Mouse (Mus musculus) kidney, postnatal 0 days (tissue): ENCODE measurements around the gene D5Ertd579e. TPM values are rescaled to one million over a fixed set of nuclear protein-coding genes. Genes with fewer than 3 reads are reported as not detected.
"Not testable (repeated sequence)": the region's sequence is repeated elsewhere in the genome, so short reads cannot be mapped to it uniquely, and the experiment has no call there.

ENCODE experiments used
- ATAC-seq: fragments of 200-750 bp; cut with Nextera tagmentation; replicated peaks from 2 replicates; pipeline ENCODE4 v1.8.0; 2017; ENCODE audit warnings: low read depth, moderate number of reproducible peaks, moderate TSS enrichment, moderate library complexity; ENCODE audit not compliant: low FRiP score
- DNase-seq: peaks from one replicate; pipeline ENCODE4 v3.0.0-alpha.2; 2016; ENCODE audit warnings: low spot score
- H3K27ac ChIP-seq: fragments of 300-500 bp; sonication (generic); 2 replicates; pipeline ENCODE4 v1.5.1; 2014; ENCODE audit warnings: mild to moderate bottlenecking
- H3K27me3 ChIP-seq: fragments of 300-500 bp; sonication (generic); 2 replicates; pipeline ENCODE4 v1.6.1; 2014; ENCODE audit warnings: low read length, mixed read lengths; ENCODE audit not compliant: insufficient read depth
- H3K36me3 ChIP-seq: fragments of 300-500 bp; sonication (generic); 2 replicates; pipeline ENCODE4 v1.6.1; 2014; ENCODE audit warnings: low read length, mixed read lengths; ENCODE audit not compliant: insufficient read depth
- H3K4me1 ChIP-seq: fragments of 300-500 bp; sonication (generic); replicated peaks from 2 replicates; pipeline ENCODE4 v1.6.1; 2014; ENCODE audit warnings: antibody characterized with exemption, low read length, mixed read lengths; ENCODE audit not compliant: insufficient read depth
- H3K4me2 ChIP-seq: fragments of 300-500 bp; sonication (generic); 2 replicates; pipeline ENCODE4 v1.6.1; 2014; ENCODE audit warnings: mild to moderate bottlenecking, low read length, moderate library complexity, mixed read lengths
- H3K4me3 ChIP-seq: fragments of 300-500 bp; sonication (generic); replicated peaks from 2 replicates; pipeline ENCODE4 v1.5.1; 2014; ENCODE audit warnings: low read depth, low read length
- H3K9ac ChIP-seq: fragments of 300-500 bp; sonication (generic); 2 replicates; pipeline ENCODE4 v1.6.1; 2014; ENCODE audit warnings: low read depth, low read length
- H3K9me3 ChIP-seq: fragments of 300-500 bp; sonication (generic); replicated peaks from 2 replicates; pipeline ENCODE4 v1.6.1; 2016; ENCODE audit warnings: low read length, inconsistent platforms, mixed read lengths
- CTCF ChIP-seq: IDR thresholded peaks from 2 replicates; pipeline ENCODE4 v1.5.1; 2016; ENCODE audit warnings: antibody characterized with exemption, low read depth, mild to moderate bottlenecking, moderate library complexity
- WGBS: fragments of 180-500 bp; shearing (Covaris S2); extraction: QIAGEN DNeasy Blood & Tissue Kit; methylation state at CpG from one replicate; pipeline ENCODE4 v1.1.7; 2014; 5-methylcytosine and 5-hydroxymethylcytosine counted together
- polyA plus RNA-seq: library from polyadenylated mRNA; unstranded; fragments of >200 nt; fragmentation: Nextera tagmentation; extraction: Ambion mirVana; gene quantifications from 2 replicates; pipeline ENCODE4 v1.2.1, GENCODE M21; 2015

Gene D5Ertd579e
- polyA plus RNA-seq, 1 experiment from 2014 or later, result 19.9 TPM

DNA sequence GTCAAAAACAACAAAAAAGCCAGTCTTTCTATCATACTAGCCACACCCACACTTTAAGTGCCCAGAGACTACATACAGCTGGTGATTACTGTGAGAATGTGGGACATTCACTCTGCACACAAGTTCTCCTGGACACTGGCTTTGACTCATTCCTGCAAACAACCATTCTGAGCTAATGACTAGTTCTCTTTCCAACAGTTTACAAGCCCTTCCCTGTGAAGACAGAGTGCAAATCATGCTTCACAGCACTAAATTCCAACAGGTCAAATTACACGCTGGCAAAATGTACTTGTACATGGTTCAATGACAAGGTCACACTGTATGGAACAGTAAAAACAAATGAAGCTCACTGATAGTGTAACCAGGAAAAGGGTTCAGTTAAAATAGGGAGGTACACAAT is 17.0 kb downstream of the D5Ertd579e start:
- H3K36me3 ChIP-seq, result no peaks in the 10 kb centered on the region
- DNase-seq (peak; percentile 62), ATAC-seq (no peak)
- H3K4me2 ChIP-seq, result no peak overlapping the region
- no peak for TF ChIP-seq CTCF
- H3K9ac ChIP-seq, result no peak overlapping the region
- H3K27me3 ChIP-seq, result no peaks in the 10 kb centered on the region
- H3K4me1 ChIP-seq, result 0 out of 2 replicates have a peak, but pooled peaks cover 7% of the 10 kb centered on the region
- no peak overlapping the region for H3K27ac ChIP-seq
- H3K4me3 ChIP-seq, result no peak overlapping the region
- 8% methylated on average over 1 of the region's 1 CpGs for WGBS
- no peaks in the 10 kb centered on the region for H3K9me3 ChIP-seq

DNA sequence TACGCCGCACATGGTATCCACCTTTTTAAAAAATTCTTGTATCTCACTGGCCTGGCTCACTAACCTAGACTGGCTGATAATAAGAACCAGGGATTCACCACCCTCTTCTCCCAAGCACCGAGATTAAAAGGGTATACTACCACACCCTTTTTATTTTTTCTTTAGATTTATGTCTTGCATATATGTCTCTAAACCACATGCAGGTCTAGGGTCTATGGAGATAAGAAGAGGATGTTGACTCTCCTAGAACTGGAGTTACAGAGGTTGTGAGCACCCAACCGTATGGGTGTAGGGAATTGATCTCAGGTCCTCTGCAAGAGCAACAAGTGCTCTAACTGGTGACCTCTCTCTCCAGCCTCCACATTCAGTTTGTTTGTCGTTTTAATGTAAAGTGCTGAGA is 17.9 kb downstream of the D5Ertd579e start:
- Histone ChIP-seq H3K4me2 (no peak overlapping the region), H3K9me3 (no peaks in the 10 kb centered on the region), H3K9ac (no peak overlapping the region), H3K27me3 (no peaks in the 10 kb centered on the region), H3K4me1 (0 out of 2 replicates have a peak, but pooled peaks cover 7% of the 10 kb centered on the region), H3K4me3 (no peak overlapping the region), H3K36me3 (no peaks in the 10 kb centered on the region), H3K27ac (no peak overlapping the region)
- WGBS, result 83% methylated on average over 5 of the region's 5 CpGs
- TF ChIP-seq CTCF, result no peak
- DNase-seq, result no peak
- ATAC-seq, result no peak

DNA sequence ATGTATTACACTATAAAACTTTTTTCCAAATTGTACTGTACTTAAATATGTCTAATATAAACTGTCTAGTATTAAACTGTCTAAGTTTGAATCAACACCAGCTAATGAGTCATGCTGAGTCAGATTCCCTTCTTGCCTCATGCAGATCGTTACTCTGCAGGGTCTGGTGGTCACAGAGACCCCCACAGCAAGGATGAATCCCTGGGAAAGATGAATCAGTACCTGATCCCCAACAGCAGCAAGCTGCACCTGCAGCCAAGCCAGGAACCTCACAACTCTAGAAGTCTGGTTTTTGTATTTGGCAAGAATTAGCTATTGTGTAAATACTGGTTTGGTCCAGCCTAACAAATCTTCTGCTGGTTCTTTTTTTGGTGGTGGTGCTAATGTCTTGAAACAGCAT is 20.4 kb downstream of the D5Ertd579e start:
- H3K9me3 ChIP-seq, result no peaks in the 10 kb centered on the region
- 0 out of 2 replicates have a peak, but pooled peaks cover 1% of the 10 kb centered on the region for H3K4me1 ChIP-seq
- H3K4me2 ChIP-seq, result no peak overlapping the region
- H3K9ac ChIP-seq, result no peak overlapping the region
- DNase-seq (no peak), ATAC-seq (no peak)
- 28% methylated on average over 1 of the region's 1 CpGs for WGBS
- no peak overlapping the region for H3K27ac ChIP-seq
- no peak for TF ChIP-seq CTCF
- no peaks in the 10 kb centered on the region for H3K27me3 ChIP-seq
- H3K36me3 ChIP-seq, result no peaks in the 10 kb centered on the region
- H3K4me3 ChIP-seq, result no peak overlapping the region

DNA sequence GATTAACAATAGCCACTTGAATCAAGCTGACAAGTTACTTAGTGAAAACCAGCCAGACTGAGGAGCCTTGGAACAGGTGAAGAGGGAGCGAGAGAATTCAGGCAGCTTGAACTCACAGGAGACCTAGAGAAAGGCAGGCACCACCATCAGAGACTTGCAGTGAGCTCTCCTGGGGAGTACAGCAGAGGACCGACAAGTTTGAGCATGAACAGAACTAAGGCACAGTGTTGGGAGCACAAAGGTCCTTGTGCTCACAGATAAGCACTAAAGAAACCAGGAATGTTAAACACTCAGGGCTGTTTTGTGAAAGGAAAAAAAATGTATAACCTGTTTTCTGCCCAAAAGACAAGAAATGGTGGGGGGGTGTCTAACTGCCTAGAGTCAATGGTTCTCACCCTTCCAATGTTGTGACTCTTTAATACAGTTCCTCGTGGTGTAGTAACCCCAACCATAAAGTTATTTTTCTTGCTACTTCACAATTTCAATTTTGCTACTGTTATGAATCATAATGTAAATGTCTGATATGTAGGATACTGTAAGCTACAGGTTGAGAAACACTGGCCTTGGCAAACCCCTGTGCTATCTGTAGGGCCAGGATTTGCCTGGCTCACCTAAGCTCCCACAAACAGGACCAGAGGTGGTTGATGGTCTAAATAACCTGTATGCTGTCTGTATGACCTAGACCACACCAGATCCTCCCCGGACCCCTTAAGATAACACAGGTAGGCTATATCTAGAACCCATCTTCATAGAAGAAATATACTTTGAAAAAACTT is 21.0 kb downstream of the D5Ertd579e start:
- TF ChIP-seq CTCF, result no peak
- no peaks in the 10 kb centered on the region for H3K4me1 ChIP-seq
- DNase-seq, result no peak
- no peak for ATAC-seq
- H3K36me3 ChIP-seq, result no peaks in the 10 kb centered on the region
- H3K9me3 ChIP-seq, result no peaks in the 10 kb centered on the region
- WGBS, result 83% methylated on average over 4 of the region's 4 CpGs
- no peak overlapping the region for H3K4me3 ChIP-seq
- no peak overlapping the region for H3K9ac ChIP-seq
- H3K27ac ChIP-seq, result no peak overlapping the region
- H3K27me3 ChIP-seq, result no peaks in the 10 kb centered on the region
- no peak overlapping the region for H3K4me2 ChIP-seq

DNA sequence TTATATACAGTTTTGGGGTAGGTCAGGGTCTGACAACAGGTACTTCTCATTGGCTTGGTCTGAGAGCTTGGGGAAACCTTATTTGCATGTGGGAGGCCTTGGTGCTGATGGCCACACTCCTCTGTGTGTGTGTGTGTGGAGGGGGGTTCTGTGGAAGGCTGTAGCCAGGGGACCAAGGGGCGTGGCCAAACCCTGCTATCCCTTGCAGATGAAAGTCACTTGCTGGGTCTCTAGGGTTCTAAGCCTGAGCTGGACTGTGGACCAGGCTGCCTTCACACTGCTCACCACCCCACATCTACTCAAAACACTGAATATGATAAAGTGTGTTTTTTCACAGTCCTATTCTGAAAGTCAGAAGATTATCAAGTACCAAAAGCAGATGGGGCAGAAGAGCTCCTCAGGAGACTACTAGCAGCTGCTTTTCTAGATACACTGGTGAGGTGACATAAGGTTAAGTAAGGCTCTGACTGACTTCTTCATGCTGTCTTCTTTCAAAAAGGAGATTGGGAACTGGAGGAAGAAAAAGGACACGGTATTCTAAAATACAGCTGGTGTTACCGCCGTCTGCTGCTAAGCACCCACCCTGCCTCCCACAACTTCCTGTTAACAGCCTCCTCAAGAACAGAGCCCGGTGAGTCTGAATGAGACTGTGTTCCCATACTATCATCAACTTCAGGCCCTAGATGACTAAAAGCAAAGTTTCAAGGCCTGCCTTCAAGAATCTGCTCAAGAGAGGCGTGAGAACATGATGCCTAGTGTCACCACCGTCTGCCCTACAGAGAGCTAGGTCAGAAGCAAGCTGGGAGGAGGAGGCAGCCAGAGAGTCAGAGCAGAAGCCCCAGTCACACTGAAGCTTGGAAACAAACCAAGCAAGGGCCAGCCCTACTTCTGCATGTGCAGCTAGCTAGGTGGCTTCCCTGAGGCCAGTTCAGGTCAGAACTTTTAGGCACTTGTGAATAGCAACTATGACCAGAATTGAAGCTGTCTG is 26.5 kb downstream of the D5Ertd579e start:
- no peak overlapping the region for H3K4me2 ChIP-seq
- no peak for ATAC-seq
- H3K27ac ChIP-seq, result no peak overlapping the region
- H3K9ac ChIP-seq, result no peak overlapping the region
- no peaks in the 10 kb centered on the region for H3K27me3 ChIP-seq
- no peak for DNase-seq
- WGBS, result 63% methylated on average over 7 of the region's 7 CpGs
- no peaks in the 10 kb centered on the region for H3K4me1 ChIP-seq
- H3K36me3 ChIP-seq, result no peaks in the 10 kb centered on the region
- TF ChIP-seq CTCF, result no peak
- no peak overlapping the region for H3K4me3 ChIP-seq
- H3K9me3 ChIP-seq, result no peaks in the 10 kb centered on the region

DNA sequence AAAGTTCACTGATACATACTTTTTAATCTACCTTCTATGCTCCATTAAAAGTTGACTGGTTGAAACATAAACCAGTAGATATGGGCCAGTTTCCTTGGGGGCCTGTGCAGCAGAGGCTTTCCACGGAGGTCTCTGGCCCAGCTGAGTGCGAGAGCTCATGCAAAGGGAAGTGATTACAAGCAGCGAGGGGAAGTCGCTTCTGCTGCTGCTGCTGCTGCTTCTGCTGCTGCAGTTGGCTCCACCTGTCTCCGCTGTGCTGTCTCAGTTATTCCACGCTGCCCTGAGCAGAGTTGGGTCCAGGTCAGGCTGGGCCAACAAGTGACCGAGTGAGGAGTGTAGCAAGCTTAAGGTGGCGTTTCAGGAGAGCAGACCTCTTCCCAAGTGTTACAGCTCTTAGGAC is 27.3 kb downstream of the D5Ertd579e start:
- WGBS, result 83% methylated on average over 8 of the region's 8 CpGs
- H3K36me3 ChIP-seq, result no peaks in the 10 kb centered on the region

DNA sequence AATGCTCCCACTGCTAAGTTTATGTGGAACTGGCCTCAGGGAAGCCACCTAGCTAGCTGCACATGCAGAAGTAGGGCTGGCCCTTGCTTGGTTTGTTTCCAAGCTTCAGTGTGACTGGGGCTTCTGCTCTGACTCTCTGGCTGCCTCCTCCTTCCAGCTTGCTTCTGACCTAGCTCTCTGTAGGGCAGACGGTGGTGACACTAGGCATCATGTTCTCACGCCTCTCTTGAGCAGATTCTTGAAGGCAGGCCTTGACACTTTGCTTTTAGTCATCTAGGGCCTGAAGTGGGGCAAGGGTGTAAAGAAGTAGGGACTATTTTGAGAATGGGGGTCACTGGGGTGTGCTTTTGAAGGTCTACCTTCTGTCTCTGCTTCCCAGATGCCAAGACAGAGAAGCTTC is 27.8 kb downstream of the D5Ertd579e start:
- not testable (repeated sequence) for H3K27me3 ChIP-seq, H3K27ac ChIP-seq, H3K36me3 ChIP-seq, H3K4me1 ChIP-seq, H3K9me3 ChIP-seq, DNase-seq, ATAC-seq, H3K4me2 ChIP-seq, H3K4me3 ChIP-seq, H3K9ac ChIP-seq
- 67% methylated on average over 2 of the region's 2 CpGs for WGBS

More for the DNA sequence above, 27.3 kb downstream of the D5Ertd579e start:
- Histone ChIP-seq H3K4me3 (no peak overlapping the region), H3K4me1 (no peaks in the 10 kb centered on the region), H3K4me2 (no peak overlapping the region), H3K9ac (no peak overlapping the region), H3K9me3 (no peaks in the 10 kb centered on the region), H3K27me3 (no peaks in the 10 kb centered on the region), H3K27ac (no peak overlapping the region)
- no peak for TF ChIP-seq CTCF
- ATAC-seq (no peak), DNase-seq (no peak)
